Mouse (Mus musculus): Measurements from ENCODE around the gene Hoxa13.

Hoxa13 gene

GRCm38 (mm10) chr6:52224895-52225611 lies 35.6 kb downstream of the Hoxa13 start:
- DNase-seq (ENCODE audit: low read depth, low spot score), result no peak

DNA sequence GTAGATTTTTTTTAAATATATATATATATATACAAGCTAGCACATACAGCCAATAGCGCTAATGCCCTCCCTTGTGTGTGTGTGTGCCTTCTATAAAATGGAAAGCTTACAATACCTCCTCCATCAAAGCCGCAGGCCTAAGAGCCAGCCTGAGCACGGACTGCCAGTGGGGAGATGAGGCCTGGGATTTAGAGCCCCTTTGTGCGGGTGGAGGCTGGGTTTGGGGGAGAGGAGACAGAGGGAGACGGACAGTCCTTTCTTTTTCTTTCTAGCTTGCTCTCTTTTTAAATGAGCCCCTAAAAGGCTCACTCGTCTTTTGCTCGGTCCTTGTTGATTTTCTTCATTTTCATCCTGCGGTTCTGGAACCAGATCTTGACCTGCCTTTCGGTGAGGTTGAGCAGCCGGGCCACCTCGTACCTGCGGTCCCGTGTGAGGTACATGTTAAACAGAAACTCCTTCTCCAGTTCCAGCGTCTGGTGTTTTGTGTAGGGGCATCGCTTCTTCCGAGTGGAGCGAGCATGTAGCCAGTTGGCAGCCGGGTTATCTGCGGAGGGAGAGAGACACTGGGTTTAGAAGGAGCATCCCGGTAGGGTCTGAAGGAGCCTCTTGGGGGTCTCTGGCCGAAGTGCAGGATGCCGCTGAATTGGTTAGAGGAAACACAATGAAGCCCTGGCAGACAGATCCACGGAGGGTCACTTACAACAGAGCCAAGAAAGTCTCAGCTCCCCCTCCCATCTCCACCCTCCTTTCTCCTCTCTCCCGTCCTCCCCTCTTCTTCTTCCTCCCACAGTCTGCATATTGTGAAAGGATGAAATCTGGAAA lies 36.5 kb downstream of the Hoxa13 start:
- DNase-seq (ENCODE audit: low read depth, low spot score), result no peak

- no peak for DNase-seq (ENCODE audit: low read depth, low spot score)
Observed at GRCm38 (mm10) chr6:52222729-52223128, 38.0 kb downstream of the Hoxa13 start.

GRCm38 (mm10) chr6:52221993-52222685 lies 38.5 kb downstream of the Hoxa13 start:
- no peak for DNase-seq (ENCODE audit: low read depth, low spot score)

DNA sequence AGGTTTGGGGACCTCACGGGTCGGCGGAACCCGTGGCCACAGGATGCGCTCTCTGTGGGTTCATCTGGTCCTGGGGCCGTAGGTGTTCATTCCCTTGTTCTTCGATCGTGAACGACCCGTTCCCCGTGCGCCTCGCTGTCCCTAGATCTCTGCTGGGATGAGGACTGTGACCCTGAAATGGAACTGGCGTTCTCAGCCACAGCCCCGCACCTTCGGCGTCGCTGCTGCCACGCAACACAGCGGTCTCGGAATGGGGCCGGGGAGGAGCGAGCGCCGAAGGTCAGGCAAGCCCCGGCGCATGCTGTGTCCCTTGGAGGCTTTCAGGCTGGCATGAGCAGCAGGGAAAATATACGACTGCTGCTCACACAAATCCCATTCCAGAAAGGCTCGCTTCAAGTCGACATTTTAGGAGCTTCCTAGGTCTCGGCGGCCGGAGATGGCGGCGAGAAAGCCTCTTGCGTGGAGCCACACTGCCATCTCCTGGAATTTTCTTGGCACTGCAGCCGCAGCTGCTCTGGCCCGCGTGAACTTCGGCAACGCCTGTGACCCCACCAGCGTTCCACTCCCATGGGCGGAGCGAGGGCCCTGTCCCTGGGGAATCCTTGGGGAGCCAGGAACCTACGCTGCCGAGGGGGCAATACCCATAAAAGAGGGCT lies 39.2 kb downstream of the Hoxa13 start, which contains the start of gene Hoxa7:
Hoxa7 (minus strand) TSS at position 518 of the 656 bp plus-strand sequence.
- DNase-seq (ENCODE audit: low read depth, low spot score), result peak; percentile 34

DNA sequence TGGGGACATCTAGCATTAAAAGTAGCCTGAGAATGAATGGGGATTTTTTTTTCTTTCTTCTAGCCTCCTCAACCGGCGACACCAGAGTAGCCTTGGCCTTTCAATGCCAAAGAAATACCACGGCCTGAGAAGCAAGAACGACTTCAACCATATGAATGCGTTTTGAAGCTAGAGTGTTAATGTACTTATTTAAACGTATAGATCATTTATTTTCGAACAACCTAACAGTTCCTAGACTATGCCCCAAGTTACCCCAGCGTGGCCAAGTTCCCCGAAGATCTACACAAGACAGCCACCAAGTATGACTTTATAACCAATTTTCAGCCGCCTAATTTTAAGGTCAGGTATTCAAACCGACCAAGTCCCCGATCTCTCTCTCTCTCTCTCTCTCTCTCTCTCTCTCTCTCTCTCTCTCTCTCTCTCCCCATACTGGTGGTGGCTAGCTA lies 39.8 kb downstream of the Hoxa13 start:
- DNase-seq (ENCODE audit: low read depth, low spot score), result no peak

DNA sequence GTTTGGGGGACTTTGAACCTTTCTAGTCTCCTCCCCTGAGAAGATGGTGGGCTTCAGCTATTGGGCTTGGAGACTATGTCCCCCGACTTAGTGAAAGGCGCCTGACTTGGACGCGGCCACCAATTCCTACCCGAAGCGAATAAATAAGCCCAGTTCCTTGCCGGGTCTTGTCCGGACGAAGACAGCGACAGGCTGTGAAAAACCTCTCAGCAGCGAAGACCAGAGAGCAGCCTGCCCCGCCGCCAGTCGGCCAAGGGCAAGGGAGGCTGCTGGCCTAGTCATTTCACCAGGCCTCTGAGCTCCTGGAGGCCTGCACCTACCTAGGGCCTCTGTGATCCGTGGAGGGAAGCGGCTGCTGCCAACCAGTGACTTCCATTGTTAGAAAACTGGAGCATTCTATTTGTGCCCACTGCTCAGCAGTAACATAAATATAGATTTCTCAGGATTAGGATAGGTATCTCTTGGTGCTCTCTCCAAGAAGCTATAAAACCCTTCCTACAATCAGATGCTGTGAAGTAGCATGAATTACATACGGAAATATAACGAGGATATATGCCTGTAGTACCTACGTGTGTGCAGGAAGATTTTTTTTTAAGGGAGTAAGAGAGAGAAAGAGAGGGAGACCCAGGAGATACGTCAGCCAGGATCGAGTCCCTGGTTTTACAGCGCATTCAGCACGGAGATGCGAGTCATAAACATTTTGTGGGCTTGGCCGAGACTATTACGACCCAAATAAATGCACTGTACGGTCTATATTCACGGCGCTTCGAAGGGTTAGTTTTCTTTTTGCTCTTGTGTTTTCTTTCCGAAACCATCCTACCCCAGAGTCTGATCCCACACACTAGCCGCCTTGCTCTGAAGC lies 40.4 kb downstream of the Hoxa13 start:
- no peak for DNase-seq (ENCODE audit: low read depth, low spot score)

DNA sequence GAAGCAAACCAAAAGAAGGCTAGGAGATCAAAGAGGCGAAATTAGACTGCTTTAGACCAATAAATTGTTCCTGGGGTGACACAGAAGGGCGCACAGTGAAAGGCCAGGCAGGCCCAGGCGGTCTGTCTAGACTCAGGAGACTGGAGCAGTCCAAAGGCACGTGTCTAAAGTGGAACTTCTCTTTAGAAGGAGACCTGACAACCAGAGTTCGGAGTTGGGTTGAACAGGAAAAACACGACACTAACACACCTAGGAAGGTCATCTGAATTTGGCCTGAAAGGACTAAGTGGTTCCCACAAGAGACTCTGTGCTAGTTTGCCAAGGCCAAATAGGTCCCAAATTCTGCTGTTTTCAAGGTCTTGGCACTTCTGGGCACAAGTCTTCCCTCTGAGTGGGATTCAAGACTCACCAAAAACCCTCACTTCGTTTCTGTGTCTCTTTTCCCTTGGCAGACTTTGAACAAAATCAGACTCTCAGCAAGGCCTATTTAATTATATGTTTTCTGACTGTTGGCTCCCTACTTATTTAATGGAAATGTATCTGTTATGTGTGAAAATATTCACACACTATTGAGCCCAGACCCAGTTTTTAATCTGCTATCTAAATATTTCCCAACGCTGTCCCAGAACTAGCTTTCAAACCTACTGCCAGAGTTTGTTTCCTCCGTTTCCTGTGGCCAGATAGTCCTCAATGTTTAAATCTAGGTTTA lies 41.3 kb downstream of the Hoxa13 start:
- no peak for DNase-seq (ENCODE audit: low read depth, low spot score)

DNA sequence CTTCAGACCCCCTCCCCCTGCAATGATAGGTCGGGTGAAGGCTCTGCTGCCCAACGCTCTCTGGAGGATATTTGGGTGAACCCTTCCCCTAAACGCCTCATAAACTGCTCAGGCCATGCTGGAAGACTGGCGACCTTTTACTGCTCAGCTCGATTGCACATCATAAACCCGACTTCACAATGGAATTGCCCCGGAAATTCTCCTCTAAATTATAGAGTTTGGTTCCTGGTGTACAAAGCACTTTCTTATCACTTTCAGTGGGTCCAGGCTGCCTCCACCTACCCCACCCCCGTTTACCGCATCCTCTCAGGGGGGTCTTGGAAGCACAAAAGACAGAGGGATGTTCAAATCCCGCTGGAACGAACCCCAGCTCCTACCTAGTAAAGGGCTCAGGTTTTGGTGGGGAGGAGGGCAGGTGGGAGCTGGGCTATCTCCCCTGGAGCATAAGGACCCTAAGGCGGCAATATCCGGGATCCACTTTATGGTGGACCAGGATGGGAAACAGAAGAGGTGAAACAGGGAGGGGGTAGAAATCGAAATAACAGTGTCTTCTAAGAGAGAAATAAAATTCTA lies 42.0 kb downstream of the Hoxa13 start:
- DNase-seq (ENCODE audit: low read depth, low spot score), result no peak

GRCm38 (mm10) chr6:52217895-52218642 lies 42.6 kb downstream of the Hoxa13 start:
- no peak for DNase-seq (ENCODE audit: low read depth, low spot score)

DNA sequence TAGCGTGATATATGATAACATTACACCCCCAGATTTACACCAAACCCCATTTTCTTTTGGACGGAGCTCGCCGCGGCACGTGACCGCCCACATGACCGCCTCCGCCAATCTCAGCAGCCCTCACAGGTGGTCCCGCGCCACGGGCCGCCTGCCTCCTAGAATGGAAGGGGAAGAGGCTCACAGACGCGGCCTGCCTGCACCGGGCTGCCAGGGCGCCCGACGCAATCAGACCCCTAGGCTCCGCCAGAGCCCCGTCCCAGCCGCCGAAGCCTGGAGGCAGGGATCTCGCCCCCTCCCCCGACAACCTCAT lies 43.3 kb downstream of the Hoxa13 start:
- DNase-seq (ENCODE audit: low read depth, low spot score), result no peak

DNA sequence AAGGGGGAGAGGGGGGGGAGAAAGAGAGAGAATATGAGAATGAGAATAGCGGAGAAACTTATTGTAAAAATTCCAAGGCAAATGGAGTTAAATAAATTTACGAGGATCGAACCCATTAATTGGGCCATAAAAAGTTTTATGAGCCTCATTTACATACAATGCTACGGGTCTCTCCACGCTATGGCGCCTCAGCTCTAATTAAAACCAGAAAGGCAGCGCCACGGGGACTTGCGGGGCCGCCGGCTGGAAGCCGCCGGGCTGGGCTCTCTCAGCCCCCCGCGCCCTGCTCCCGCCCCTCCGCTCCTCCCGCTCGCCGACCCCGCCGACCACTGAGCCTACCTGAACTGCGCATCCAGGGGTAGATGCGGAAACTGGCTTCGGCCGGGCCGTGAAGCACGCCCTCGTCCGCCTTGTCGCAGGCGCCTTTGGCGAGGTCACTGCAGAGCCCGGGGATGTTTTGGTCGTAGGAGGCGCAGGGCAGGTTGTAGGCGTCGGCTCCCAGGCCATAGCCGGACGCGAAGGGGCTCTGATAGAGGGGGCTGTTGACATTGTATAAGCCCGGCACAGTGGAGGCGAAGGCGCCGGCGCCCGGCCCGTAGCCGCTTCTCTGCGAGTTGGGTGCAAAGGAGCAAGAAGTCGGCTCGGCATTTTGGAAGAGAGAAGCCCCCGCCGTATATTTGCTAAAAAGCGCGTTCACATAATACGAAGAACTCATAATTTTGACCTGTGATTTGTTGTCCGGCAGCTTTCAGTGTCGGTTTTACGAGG lies 43.8 kb downstream of the Hoxa13 start:
- DNase-seq (ENCODE audit: low read depth, low spot score), result no peak

- DNase-seq (ENCODE audit: low read depth, low spot score), result no peak
Observed at GRCm38 (mm10) chr6:52215771-52216535, 44.7 kb downstream of the Hoxa13 start.

DNA sequence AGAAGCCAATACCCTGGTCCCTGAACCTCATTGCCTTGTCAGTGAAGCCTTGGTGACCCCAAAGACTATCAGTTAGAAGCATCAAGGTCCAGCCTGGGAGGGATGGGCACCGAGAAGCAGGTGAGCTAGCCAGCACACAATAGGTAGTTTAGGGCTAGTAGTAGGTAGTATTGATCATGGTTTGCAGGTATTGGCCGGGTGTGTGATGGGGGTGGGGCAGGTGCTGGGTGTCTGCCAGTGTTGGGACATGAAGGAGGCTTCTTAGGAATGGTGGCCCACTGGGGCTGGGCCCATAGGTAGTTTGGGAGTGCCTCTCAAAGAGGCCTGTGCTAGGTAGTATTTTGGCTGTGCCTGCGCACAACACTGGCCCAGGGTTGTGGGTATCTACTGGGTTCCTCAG lies 45.6 kb downstream of the Hoxa13 start:
- no peak for DNase-seq (ENCODE audit: low read depth, low spot score)

DNA sequence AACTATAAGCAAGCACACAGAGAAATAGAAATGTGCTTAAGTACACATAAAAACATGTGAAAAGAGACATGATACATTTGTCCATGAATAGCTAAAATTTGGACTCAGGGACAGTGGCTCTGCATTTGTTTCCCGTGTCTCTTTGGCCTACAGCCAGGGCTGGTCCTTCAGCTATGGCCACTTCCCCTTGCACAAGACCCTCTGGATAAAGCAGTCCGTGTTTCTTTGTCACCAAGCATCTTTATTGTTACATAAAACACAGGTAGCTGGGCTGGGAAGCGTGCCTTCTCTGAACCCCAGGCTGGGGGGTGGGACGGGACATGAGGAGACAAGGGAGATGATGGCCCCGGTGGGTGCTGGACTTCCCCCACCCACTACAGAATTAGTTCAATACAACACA lies 46.4 kb downstream of the Hoxa13 start:
- no peak for DNase-seq (ENCODE audit: low read depth, low spot score)

DNA sequence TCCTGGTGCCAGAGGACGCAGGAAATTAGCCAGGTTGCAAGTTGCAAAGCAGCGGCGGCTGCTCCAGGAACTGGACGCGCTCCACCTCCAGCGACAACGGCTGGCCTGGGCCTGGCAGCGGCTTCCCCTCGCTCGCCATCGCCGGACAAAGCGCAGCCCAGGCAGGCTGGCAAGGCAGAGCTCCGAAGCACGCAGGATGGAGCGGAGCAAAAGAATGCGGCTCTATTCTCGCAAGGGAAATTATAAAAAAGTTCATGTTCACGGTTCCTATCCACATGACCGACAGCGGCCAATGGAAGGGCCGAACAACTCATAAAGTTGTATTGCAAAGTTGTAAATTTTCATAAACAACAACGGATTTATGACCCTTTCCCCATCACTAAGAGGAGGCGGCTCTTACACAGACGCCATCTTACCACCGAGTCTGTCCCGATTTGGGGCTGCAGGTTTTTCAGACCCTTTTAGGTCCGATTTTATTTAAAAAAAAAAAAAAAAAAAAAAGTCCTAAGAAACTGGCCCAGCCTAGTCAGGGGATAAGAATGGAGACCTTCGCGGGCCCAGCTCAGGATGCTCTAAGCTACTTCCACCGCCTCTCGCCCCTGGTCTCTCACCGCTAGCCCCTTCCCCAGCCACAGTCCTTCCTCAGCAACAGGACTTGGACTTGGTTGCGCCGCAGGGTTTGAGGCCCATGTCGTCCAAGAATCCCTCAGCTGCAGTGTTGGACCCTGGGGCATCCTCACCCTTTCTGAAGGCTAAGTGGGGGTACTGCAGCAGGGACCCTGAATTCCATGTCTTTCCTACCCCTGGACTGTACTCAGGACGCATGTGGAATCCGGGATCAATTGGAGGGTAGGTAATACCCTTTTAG lies 47.3 kb downstream of the Hoxa13 start, which contains the start of the genes Hoxa3 and Gm28308:
Hoxa3 (minus strand) TSS at position 218 of the 868 bp plus-strand sequence.
Gm28308 (minus strand) TSS at position 221 of the 868 bp plus-strand sequence.
- no peak for DNase-seq (ENCODE audit: low read depth, low spot score)

Measured in telencephalon, adult 2 months (tissue).